Mouse (Mus musculus) neural tube, postnatal 0 days (tissue): ENCODE data around the gene Rhoa. TPM values are rescaled to one million over a fixed set of nuclear protein-coding genes. Genes with fewer than 3 reads are reported as not detected.

Experiments
- polyA plus RNA-seq: library from polyadenylated mRNA; unstranded; fragments of >200 nt; fragmentation: Nextera tagmentation; extraction: Ambion mirVana; gene quantifications from 2 replicates; pipeline ENCODE4 v1.2.1, GENCODE M21; 2015

The Rhoa gene
- 249 and 260 TPM in 2 replicates for polyA plus RNA-seq

GRCm38 (mm10) chr9:108305629-108306520 is at the start of gene Rhoa, which contains the start of gene Tcta:
TSS of gene Rhoa (plus strand) at chr9:108306129.
TSS of gene Tcta (minus strand) at chr9:108306160.

DNA sequence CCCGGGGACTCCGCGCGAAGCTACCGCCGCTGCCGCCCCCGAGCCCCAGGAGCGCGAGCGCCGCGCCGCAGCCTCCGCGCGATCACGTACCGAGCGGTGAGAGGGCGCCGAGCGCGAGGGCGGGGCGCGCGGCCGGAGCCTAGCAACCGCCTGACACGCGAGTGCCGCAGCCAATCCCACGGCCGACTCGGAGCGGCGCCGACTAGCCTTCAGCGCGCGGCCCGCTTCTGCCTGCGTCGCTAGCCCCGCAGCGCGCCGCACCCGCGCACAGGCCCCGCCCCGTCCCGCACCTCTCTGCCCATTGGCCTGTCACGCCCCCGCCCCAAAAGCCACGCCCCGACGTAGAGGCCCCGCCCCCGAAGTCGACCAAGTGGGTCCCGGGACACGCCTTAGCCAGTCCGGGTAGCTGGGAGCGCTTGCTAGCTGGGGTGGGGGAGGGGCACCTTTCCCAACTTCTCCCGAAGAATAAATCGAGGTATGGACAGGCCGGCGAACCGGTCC is 42.2 kb upstream of the Rhoa start, which contains the start of gene Dag1:
Gene Dag1 (minus strand): TSS at position 269 of the 501 bp plus-strand sequence.

DNA sequence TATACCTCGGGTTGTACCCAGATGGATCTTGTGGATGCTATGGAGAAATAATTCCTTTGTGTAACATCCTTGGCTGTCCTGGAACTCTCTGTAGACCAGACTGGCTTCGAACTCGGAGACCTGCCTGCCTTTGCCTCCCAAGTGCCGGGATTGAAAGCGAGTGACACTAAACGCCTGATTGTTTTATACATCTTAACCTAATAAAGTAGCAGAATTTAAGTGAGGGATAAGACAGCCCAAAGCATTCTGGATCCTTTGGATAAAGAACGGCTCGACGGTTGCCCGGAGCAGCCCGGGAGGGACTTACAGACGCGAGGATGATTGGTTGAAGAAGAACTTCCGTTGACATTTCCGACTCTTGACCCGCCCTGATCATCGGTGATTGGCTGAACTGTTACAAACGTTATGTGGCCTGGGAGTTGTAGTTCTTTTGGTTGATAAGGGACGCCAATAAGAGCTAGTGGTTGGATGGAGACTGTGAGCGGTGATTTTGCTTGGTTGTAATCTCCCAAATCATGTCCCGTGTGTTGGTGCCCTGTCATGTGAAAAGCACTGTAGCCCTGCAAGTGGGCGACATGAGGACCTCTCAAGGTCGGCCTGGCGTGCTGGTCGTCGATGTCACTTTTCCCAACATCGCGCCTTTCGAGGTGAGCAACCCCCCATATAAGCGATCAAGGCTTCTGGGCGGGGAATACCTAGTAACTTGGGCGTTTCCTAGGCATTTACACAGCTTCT is 15.7 kb upstream of the Rhoa start, which contains the start of gene Nicn1:
Gene Nicn1 (plus strand): TSS at position 414 of the 735 bp plus-strand sequence.

DNA sequence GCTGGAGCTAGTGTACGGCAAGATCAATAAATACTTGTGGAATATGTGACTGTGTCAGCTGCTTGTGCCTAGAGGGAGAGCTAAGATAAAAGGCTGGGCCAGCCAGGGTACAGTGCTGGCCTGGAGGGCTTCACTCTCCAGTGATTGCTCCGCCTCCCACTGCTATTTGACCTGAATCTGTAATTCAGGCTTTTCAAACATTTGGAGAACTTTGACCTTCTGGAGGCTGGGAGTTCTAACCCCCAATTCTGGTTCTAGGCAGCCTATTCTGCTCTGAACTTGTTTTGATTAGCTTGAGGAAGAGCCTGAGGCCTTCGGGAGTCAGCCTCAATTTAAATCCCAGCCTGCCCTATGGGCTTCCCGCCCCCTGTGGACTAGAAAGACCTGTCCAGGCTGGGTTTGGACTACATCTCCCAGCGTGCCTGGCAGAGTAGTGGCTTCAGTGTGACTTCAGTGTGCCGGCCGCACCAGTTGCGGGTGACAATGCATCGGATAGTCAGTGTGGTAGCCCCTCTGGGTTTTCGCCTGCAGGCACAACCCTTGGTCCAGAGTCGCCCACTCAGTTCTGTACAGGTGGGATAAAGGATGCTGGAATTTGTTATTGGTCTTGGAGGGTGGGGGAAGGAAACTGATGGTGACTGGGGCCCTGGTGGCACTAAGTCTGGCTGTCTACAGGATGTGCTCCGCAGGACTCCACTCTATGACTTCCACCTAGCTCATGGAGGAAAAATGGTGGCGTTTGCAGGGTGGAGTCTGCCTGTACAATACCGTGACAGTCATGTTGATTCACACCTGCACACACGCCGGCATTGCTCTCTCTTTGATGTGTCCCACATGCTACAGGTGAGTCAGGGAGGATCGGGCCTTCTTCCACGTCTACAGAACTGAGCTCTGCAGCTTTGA is 9.2 kb upstream of the Rhoa start, which contains the start of gene Amt:
Gene Amt (plus strand): TSS at position 401 of the 903 bp plus-strand sequence.

GRCm38 (mm10) chr9:108338886-108339781 is 33.2 kb downstream of the Rhoa start, which contains the start of gene Gpx1:
TSS of gene Gpx1 (plus strand) at chr9:108338903.

GRCm38 (mm10) chr9:108347540-108348289 is 41.8 kb downstream of the Rhoa start, which contains the start of gene Usp4:
TSS of gene Usp4 (plus strand) at chr9:108347853.

Other genes with a start within 250 kb of the Rhoa start
- 0.25 TPM in 1 of 2 replicates, not detected in the other for gene Mst1, start 225.7 kb upstream of the Rhoa start, polyA plus RNA-seq
- 32.1 and 42.2 TPM in 2 replicates for gene Rnf123, start 222.8 kb upstream of the Rhoa start, polyA plus RNA-seq
- 43.7 and 50.4 TPM in 2 replicates for gene Apeh, start 211.5 kb upstream of the Rhoa start, polyA plus RNA-seq
- gene Bsn, start 115.7 kb upstream of the Rhoa start, polyA plus RNA-seq, result 8.2 and 11.6 TPM in 2 replicates
- 74.1 and 75.7 TPM in 2 replicates for gene Dag1, start 42.2 kb upstream of the Rhoa start, polyA plus RNA-seq
- gene Nicn1, start 15.7 kb upstream of the Rhoa start, polyA plus RNA-seq, result 112 and 121 TPM in 2 replicates
- 30.6 and 33.3 TPM in 2 replicates for gene Amt, start 9.3 kb upstream of the Rhoa start, polyA plus RNA-seq
- gene Tcta, start within 50 bp of the Rhoa start, polyA plus RNA-seq, result 69.9 and 77.0 TPM in 2 replicates
- 433 and 522 TPM in 2 replicates for gene Gpx1, start 32.8 kb downstream of the Rhoa start, polyA plus RNA-seq
- gene Usp4, start 41.7 kb downstream of the Rhoa start, polyA plus RNA-seq, result 72.1 and 82.6 TPM in 2 replicates
- gene 1700102P08Rik, start 86.7 kb downstream of the Rhoa start, polyA plus RNA-seq, result 0.32 and 1.1 TPM in 2 replicates
- gene Ccdc36, start 122.4 kb downstream of the Rhoa start, polyA plus RNA-seq, result 1.4 and 1.6 TPM in 2 replicates
- not detected in 2 replicates for gene BC048562, start 130.4 kb downstream of the Rhoa start, polyA plus RNA-seq
- gene Ccdc71, start 154.4 kb downstream of the Rhoa start, polyA plus RNA-seq, result 47.1 and 52.8 TPM in 2 replicates
- gene Klhdc8b, start 155.5 kb downstream of the Rhoa start, polyA plus RNA-seq, result 46.3 and 48.3 TPM in 2 replicates
- 16.0 and 18.2 TPM in 2 replicates for gene Lamb2, start 173.6 kb downstream of the Rhoa start, polyA plus RNA-seq
- gene Usp19, start 184.5 kb downstream of the Rhoa start, polyA plus RNA-seq, result 47.0 and 53.7 TPM in 2 replicates
- 52.8 and 54.8 TPM in 2 replicates for gene Qars, start 201.6 kb downstream of the Rhoa start, polyA plus RNA-seq
- gene Qrich1, start 210.7 kb downstream of the Rhoa start, polyA plus RNA-seq, result 74.5 and 75.7 TPM in 2 replicates